Mouse (Mus musculus) inflammation-experienced regulatory T-cells, adult 6 months (primary cell): ENCODE data around the gene Stxbp2. TPM values are rescaled to one million over a fixed set of nuclear protein-coding genes. Genes with fewer than 3 reads are reported as not detected.

Source experiments
- ATAC-seq: one replicate; pipeline ENCODE4 v1.8.0; 2017
- polyA plus RNA-seq, 3 experiments: library from polyadenylated mRNA; unstranded; fragments of 100-300 nt; shearing (Covaris generic); gene quantifications; one replicate each; pipeline ENCODE4 v1.2.1; 2017

Gene Stxbp2
- polyA plus RNA-seq, 3 experiments from 2014 or later = 180 to 262 (median 191) TPM

DNA sequence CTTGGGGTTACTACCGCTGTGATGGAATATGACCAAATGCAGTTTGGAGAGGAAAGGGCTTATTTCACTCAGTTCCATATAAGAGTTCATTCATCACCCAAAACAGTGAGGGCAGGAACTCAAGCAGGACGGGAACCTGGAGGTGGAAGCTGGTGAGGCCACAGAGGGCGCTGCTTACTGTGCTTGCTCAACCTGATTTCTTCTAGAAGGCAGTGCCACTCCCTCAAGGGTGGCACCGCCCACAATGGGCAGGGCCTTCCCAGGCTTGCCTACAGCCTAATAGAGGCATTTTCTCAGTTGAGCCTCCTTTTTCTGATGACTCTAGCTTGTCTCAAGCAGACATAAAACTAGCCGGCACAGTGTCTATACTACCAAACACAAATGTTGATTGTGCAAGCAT lies 15.0 kb downstream of the Stxbp2 start:
- ATAC-seq = peak; percentile 71

DNA sequence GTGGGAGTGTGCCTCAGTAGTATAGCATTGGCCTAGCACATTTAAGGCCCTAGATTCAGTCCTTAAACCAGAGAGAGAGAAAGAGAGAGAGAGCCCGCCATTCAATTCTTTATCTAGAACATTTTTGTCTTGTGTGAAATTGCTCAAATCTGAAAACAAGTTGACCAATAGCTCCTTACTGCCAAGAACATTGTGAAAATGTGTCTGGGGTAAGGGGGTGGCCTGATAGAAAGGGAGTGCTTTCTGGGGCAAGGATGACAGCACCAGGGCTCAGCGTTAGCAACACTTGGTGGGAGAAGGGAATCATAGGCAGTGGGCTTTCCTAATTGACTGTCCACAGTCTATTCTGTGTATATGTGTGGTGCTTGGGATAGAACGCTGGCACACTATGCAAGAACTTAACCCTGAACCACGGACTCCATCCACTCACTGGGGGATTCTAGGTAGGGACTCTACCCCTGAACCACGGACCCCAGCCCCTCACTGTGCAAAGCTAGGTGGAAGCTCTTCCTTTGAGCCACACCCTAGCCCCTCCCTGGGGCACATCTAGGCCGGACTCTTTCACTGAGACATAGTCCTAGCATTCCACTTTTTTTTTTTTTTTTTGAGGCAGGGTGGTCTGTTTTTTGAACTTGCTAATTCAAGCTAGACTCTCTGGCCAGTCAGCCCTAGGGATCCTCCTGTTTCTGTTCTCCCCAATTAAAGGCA lies 16.2 kb downstream of the Stxbp2 start:
- no peak for ATAC-seq

DNA sequence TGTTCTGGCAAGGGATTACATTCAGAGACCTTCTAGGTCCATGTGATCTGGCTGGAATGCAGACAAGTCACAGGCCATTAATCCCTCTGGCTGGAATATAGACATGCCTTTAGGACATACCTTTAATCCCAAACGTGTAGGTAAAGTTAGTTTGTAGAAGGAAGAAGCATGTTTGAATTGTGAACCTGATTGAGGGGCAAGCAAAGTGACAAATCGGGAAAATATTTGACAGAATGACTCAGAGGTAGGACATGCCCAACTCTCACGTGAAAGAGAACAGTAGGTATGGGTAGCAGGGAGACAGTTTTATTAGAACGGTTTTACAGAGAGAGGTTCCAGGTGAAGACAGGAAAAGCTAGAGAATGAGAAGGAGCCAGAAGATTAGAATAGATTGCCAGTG lies 16.8 kb downstream of the Stxbp2 start:
- no peak for ATAC-seq

DNA sequence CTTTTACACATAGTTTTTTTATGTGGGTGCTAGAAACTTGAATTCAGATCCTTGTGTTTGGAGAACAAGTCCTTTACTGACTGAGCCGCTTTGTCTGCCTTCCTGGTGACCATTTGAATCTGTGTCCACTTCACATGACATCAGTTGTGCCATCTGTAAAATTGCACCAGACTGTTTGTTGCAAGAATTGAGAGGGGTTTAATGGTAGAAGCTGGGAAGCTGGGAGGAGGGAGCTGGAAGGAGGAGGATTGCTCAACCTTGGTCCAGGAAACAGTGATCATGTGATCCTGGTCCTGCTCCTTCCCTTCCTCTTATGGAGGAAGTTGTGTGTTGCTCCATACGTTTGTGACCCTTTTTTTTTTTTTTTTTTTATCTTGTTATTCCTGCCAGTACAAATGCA lies 17.5 kb downstream of the Stxbp2 start:
- no peak for ATAC-seq

DNA sequence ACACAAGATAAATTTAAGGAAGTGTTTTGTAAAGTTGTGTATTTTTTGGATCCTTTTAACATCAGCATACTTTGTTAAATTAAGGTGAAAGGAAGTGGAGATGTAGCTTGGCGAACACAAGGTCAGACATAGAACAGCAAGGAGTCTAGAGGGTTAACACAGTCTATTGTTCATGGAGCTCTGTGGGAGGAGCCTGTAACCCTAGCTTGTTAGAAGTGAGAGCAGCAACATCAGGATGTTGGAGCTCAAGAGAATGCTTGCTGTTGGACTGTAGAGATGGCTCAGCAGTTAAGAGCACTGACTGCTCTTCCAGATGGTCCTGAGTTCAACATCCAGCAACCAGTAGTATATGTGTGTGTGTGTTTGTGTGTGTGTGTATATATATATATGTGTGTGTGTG lies 18.2 kb downstream of the Stxbp2 start:
- no peak for ATAC-seq

DNA sequence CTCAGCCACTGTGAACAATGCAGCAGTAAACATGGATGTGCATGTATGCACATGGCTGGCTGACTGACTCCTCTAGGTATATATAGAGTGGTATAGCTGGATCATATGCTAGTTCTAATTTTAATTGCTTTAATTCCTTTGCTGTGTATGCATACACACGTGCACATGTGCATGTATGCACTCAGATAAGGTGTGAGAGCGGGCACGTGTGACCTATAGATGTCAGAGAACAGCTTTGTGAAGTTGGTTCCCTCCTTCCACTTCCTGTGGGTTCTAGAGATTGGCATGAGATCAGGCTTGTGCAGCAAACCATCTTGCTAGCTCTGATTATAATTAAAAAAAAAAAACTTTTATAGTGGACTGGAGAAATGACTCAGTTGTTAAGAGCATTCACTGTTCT lies 22.1 kb downstream of the Stxbp2 start:
- no peak for ATAC-seq

DNA sequence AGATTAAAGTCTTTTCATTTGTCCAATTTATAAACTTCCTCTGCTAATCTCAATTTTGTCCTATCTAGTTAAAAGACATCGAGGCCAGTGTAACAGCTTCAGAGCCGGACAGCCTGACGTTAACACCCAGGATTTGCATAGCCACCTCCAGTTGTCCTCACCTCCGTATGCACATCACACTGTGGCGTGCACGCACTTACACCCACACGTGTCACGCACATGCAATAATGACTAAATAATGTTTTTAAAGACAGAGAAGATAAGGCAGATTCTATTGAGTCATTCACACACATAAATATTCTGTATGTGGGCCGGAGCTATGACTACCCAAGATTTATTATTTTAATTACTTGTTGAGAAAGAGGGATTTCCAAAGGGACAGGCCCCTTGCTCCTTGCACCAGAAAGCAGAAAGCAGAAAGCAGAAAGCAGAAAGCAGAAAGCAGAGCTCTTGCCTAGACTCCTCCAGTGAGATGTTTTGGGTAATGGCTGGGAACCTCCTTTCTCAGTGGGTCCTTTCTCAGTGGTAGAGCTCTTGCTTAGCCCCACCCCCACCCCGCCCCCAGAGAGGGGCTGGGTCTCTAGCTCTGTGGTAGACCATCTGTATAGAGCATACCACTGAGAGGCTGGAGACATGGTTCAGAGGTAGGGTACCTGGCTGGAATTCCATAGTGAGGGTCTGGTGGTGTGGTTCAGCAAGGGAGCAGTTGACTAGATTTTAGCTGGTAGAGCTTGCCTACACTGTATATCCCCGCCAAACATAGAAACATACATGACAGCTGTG lies 24.2 kb downstream of the Stxbp2 start:
- no peak for ATAC-seq

DNA sequence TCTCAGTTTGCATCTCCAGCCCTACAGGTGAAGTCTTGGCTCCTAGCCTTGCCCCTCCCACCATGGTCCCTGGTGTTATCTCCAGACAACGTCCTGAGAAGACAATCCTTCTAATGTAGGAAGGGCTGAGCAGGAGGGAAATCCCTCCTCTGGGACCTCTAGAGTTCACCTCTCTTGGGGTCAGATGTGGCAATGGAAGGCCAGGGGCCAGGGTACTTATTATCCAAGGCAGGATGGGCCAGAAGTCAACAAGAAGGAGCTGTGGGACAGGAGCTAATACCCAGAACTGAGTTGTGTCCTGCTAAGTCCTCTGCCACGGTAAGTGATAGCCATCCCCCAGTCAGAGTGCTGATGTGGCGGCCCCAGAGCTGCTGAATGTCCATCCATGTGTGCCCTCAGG lies 24.8 kb downstream of the Stxbp2 start, which contains the start of gene Retn:
Gene Retn (plus strand): TSS at position 245 of the 400 bp plus-strand sequence.
- ATAC-seq = no peak

DNA sequence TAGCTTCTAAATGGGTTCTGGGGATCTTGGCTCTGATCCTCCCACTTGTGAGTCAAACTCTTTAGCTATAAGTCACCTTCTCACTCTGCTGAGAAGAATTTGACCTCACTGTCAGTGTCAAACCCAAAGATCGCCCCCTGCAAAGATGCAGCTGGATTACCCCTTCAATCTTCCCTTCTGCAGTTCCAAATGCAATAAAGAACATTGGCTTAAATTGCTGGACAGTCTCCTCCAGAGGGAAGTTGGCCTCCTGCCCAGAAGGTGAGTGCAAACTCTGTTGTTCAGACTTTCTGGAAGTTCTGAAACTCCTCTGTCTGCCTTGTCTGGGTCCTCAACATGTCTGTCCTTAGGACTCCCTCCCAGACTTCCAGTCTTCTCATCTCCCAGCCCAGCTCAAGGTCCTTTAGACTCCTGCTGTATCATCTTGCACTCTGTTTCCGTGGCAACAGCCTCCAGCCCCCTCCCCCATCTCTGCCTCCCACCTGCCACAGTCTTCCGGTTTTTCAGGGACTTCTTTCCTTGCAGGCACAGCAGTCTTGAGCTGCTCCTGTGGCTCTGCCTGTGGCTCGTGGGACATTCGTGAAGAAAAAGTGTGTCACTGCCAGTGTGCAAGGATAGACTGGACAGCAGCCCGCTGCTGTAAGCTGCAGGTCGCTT lies 26.1 kb downstream of the Stxbp2 start:
- ATAC-seq = no peak

DNA sequence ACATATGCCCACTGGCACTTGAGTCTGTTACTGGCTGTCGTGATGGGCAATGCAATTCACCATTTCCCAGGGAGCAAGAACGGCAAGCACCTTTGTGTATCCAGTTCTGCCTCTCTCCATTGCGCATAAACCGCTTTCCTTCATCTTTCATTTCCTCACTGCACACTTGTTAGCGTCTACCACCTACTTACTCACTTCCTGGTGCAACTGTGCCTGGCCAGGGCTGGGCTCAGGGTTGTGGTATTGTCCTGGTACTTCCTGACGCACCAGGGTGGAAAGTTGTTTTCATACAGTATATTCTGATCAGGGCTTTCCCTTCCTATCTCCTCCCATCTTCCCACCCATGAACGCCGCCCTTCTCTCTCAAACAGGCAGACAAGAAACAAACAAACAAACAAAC lies 30.1 kb downstream of the Stxbp2 start:
- ATAC-seq = no peak

DNA sequence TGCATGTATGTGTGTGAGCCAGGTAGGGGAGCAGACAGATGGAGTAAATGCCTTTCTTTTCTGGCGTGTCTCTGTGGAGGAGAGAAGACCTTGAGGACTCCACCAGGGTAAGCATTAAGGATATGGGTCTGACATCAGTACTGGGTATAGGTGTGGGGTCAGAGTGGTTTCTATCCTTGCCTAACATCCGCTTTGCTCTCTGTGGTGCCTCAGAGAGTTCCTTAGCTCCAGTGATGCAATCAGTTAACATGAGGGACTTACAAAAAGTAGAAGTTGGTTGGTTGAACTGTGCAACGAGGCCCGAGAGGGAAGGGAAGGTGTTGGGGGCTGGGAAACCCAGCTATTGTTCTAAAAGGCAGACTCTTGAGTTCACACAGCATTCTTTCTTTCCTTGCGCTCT lies 33.6 kb downstream of the Stxbp2 start:
- no peak for ATAC-seq

DNA sequence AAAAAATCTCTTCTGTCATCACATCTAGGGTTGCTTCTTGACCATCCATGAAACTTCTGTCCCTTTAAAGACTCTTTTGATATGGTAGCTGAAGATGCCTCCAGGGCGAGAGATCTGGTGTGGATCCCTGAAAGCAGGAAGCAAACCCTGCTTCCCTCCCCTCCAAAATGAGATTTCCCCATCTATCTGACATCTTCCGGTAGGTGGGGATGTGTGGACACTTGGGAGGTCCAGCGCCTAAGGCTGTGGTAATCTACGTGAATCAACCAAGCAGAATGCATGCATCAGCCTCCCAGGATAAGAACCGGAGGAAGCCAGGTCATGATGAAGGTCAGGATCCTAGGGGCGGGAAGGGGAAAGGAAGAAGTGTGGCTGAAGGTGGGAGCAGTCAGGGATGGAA lies 34.8 kb downstream of the Stxbp2 start, which contains the start of gene Mcemp1:
Gene Mcemp1 (plus strand): TSS at position 248 of the 400 bp plus-strand sequence.
- ATAC-seq = no peak

DNA sequence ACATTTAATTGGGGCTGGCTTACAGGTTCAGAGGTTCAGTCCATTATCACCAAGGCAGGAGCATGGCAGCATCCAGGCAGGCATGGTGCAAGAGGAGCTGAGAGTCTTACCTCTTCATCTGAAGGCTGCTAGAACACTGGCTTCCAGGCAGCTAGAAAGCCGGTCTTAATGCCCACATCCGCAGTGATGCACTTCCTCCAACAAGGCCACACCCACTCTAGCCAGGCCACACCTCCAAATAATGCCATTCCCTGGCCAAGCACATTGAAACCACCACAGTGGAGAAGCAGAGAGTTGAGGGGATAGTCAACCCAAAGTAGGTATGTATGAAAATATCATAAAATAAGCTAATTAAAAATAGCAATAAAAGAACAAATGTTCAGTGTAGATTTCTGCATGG lies 39.6 kb downstream of the Stxbp2 start:
- ATAC-seq = peak; percentile 38

DNA sequence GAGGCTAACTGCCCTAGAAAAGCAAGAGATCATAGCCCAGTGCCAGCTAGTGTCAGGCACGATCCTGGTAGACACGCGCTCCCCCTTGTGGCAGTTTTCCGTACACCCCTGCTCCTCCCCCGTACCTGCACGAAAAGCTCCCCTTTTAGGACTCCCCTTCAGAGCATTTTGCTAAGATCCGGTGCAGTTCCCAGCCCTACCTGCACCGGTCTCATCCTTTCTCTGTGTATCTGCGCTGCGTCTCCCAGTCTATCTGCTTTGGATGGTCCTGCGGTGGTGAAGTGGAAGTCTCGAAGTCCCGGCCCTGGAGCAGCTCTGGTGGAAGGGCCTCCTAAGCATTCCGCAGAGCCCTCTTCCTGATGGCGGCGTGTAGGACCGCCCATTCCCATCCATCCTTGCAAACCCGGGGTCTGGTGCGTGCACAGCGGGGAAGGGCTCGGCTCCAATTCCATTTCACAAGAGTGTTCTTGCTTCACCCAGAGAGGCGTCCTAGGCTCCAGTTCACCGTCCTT lies 41.3 kb downstream of the Stxbp2 start, which contains the start of gene Fcor:
Gene Fcor (minus strand): TSS at position 383 of the 512 bp plus-strand sequence.
- ATAC-seq = peak; percentile 66

DNA sequence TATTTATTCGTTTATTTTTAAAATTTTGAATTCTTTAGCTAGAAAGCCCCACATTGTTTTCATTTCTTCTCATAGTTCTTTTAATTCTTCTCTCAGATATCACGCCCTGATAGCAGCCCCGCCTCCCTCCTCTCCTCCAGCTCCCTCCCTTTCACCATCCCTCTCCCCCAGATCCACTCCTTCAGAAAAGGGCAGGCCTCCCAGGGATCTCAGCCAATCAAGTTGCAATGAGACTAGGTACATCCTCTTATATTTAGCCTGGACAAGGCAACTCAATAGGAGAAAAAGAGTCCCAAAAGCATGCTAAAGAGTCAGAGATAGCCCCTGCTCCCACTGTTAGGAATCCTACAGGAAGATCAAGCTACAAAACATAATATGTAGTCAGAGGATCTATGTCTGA lies 43.9 kb downstream of the Stxbp2 start:
- no peak for ATAC-seq

DNA sequence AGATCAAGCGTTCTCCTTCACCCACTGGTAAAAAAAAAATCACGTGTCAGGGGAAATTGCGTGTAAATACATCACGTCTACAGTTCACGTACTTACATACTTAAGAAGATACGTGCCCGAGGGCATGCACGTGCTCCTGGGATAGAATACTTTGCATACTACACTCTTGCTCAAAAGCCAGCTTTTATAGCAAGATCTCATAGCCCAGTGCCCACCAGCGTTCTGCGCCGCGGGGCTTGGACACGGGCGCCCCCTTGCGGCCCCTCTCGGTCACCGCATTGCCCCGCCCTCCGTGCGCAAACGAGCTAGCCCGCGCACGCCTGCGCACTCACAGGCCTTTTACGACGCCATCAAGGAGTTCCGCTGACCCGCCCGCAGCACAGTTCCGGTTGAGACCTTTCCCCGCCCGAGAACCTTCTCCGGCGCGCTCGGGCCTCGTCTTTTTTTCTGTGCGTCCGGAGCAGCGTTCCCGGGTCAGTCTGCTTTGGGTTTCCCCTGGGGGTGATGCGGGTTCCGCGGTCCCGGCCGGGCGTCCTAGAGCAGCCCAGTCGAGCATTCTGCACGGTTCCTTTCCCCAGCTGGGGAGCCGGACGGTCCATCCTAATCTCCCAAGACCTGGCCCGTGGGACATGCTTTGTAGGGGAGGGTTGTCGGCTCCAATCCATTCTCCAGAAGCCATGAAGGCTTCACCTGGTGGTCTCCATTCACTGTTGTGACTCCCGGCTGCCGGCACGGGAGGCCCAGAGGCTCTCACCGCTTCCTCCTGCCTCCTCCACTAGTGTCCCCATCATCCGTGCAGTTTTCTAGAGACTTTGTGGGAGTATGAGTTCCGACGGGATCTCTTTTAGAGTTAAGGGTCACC lies 45.6 kb downstream of the Stxbp2 start, which contains the start of gene Trappc5:
Gene Trappc5 (plus strand): TSS at position 169 of the 862 bp plus-strand sequence.
- ATAC-seq = peak; percentile 74

DNA sequence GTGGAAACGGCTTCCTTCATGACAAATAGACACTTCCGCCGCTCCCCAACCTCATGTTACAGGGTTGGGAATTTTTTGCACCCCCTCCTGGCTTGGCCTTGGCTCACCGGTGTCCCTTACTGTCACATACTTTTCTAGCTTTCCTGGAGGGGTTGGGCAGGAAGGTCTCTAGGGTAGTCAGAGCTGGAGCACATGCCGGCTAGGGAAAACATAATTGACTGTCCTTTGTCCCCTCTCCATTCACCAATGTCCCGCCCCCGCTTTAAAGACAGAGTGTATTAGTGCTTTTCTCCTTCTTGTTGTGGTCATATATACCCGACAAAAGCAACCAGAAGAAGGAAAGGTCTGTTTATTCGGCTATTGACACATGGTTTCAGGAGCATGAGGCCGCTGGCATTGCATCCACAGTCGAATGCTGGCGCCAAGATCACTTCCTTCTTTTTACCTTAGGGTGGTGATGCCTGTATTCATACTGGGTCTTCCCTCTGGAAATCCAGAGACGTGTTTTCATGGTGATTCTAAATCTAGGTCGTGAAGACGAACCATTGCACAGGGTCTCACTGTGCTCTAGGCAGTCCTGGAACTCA lies 46.3 kb downstream of the Stxbp2 start:
- ATAC-seq = no peak

DNA sequence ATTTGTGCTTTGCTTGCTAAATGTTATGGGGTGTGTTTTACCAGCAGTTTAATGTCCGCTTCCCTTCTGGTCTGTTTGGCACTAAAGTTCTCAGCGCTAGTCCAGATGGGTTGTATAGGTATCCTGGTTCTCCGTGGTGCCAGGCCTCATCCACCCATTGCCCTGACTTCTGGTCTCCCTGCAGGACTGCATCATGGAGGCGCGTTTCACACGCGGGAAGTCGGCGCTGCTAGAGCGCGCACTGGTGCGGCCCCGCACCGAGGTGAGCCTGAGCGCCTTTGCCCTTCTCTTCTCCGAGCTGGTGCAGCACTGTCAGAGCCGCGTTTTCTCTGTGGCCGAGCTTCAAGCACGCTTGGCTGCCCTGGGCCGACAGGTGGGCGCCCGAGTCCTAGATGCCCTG lies 48.1 kb downstream of the Stxbp2 start:
- no peak for ATAC-seq

DNA sequence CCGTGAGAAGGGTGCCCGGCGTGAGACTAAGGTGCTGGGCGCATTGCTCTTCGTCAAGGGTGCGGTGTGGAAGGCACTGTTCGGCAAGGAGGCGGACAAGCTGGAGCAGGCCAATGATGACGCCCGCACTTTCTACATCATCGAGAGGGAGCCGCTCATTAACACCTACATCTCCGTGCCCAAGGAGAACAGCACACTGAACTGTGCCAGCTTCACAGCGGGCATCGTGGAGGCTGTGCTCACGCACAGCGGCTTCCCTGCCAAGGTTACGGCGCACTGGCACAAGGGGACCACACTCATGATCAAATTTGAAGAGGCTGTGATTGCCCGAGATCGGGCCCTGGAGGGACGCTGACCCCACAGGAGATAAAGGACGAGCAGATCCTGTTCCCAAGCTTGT lies 48.5 kb downstream of the Stxbp2 start:
- ATAC-seq = no peak

DNA sequence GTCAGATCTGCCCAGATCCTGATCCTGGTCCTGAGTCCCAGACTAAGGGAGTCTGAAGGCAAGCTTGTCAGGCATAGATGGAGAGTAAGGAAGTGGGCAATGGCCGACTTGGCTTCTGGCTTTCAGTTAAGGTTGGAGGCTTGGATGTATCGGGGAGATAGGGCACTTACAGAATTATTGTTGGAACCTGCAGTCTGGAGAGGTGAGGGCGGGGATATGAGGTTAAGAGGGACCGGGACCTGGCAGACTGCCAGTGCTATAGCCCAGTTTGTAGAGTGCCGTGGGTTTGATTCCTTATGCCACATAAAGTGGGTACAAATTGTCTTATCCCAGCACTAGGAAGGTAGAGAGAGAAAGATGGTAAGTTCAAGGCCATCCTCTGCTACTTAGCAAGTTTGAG lies 48.9 kb downstream of the Stxbp2 start:
- ATAC-seq = no peak

DNA sequence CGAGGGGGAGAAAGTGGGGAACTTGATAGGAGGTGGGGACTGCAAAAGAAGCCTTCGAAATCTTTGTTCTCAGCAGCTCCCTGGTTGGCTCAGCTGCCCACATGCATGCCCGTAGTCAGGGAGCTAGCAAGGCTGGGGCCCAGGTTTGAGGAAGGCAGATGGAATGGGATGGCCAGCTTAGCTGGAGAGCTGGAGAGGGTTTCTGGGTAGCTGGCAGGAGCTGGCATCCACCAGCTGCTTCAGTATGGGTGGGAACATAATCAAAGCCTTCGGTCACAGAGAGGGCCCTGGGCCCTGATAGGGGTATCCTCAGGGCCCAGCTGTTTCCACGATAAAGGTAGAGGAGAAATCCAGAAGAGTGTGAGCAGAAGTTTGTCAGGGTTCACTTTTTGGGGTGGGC lies 51.7 kb downstream of the Stxbp2 start:
- ATAC-seq = no peak
